Mouse (Mus musculus) midbrain, embryonic 16.5 days (tissue): Measurements from ENCODE around the gene 5730455P16Rik. TPM values are rescaled to one million over a fixed set of nuclear protein-coding genes. Genes with fewer than 3 reads are reported as not detected.
"Not testable (repeated sequence)": the region's sequence is repeated elsewhere in the genome, so short reads cannot be mapped to it uniquely, and the experiment has no call there.

ENCODE experiments used
- ATAC-seq: fragments of 200-750 bp; cut with Nextera tagmentation; 2 replicates; pipeline ENCODE4 v1.8.0; 2017; ENCODE audit warnings: moderate TSS enrichment
- H3K27ac ChIP-seq: fragments of 300-500 bp; sonication (generic); 2 replicates; pipeline ENCODE4 v1.5.1; 2014; ENCODE audit warnings: mild to moderate bottlenecking, low read length, mixed read lengths
- H3K27me3 ChIP-seq: fragments of 300-500 bp; sonication (generic); 2 replicates; pipeline ENCODE4 v1.6.1; 2014; ENCODE audit warnings: low read depth, low read length, mixed read lengths; ENCODE audit not compliant: control insufficient read depth, insufficient read depth
- H3K36me3 ChIP-seq: fragments of 300-500 bp; sonication (generic); 2 replicates; pipeline ENCODE4 v1.6.1; 2014; ENCODE audit warnings: mild to moderate bottlenecking, low read length, moderate library complexity, mixed read lengths; ENCODE audit not compliant: control insufficient read depth, insufficient read depth
- H3K4me1 ChIP-seq: fragments of 300-500 bp; sonication (generic); 2 replicates; pipeline ENCODE4 v1.6.1; 2014; ENCODE audit warnings: mild to moderate bottlenecking, low read length, mixed read lengths; ENCODE audit not compliant: control insufficient read depth, insufficient read depth
- H3K4me2 ChIP-seq: fragments of 300-500 bp; sonication (generic); 2 replicates; pipeline ENCODE4 v1.6.1; 2014; ENCODE audit warnings: mild to moderate bottlenecking, low read length, mixed read lengths
- H3K4me3 ChIP-seq: fragments of 300-500 bp; sonication (generic); 2 replicates; pipeline ENCODE4 v1.5.1; 2014; ENCODE audit warnings: low read depth, mild to moderate bottlenecking, low read length, moderate library complexity, mixed read lengths
- H3K9ac ChIP-seq: fragments of 300-500 bp; sonication (generic); 2 replicates; pipeline ENCODE4 v1.6.1; 2014; ENCODE audit warnings: low read depth, low read length, mixed read lengths
- H3K9me3 ChIP-seq: fragments of 300-500 bp; sonication (generic); replicated peaks from 2 replicates; pipeline ENCODE4 v1.6.1; 2014; ENCODE audit warnings: mild to moderate bottlenecking, low read length, mixed read lengths; ENCODE audit not compliant: control insufficient read depth, poor library complexity, severe bottlenecking
- WGBS: fragments of 180-500 bp; shearing (Covaris S2); extraction: QIAGEN DNeasy Blood & Tissue Kit; methylation state at CpG from one replicate; pipeline ENCODE4 v1.1.7; 2014; 5-methylcytosine and 5-hydroxymethylcytosine counted together
- polyA plus RNA-seq: library from polyadenylated mRNA; unstranded; fragments of >200 nt; fragmentation: Nextera tagmentation; extraction: Ambion mirVana; gene quantifications from 2 replicates; pipeline ENCODE4 v1.2.1, GENCODE M21; 2015

5730455P16Rik gene
- polyA plus RNA-seq, 1 experiment from 2014 or later: 39.4 TPM

- Histone ChIP-seq H3K9ac (peak overlapping the region; percentile 97), H3K4me3 (peak overlapping the region; percentile 96), H3K27me3 (no peaks in the 10 kb centered on the region), H3K4me2 (peak overlapping the region; percentile 4; the same call in 1 of the 2 replicates), H3K27ac (peak overlapping the region; percentile 90), H3K4me1 (peaks cover 29% of the 10 kb centered on the region), H3K9me3 (no peaks in the 10 kb centered on the region), H3K36me3 (peaks cover 6% of the 10 kb centered on the region; the same call in 1 of the 2 replicates)
- ATAC-seq: peak; percentile 30
- 0% methylated on average over 20 of the region's 20 CpGs for WGBS
These were observed 5.8 kb upstream of the 5730455P16Rik start for GRCm38 (mm10) chr11:80383626-80384046.

- Histone ChIP-seq H3K27ac (peak within 1 kb of the TSS; percentile 90), H3K36me3 (peaks cover 6% of the 10 kb centered on the region; the same call in 1 of the 2 replicates), H3K4me3 (peak within 1 kb of the TSS; percentile 96), H3K27me3 (no peaks in the 10 kb centered on the region), H3K9me3 (no peaks in the 10 kb centered on the region), H3K4me2 (peak within 1 kb of the TSS; percentile 77), H3K9ac (peak within 1 kb of the TSS; percentile 97), H3K4me1 (peaks cover 29% of the 10 kb centered on the region)
- ATAC-seq: peak; percentile 96
- under 1% methylated on average over 33 of the region's 33 CpGs for WGBS
These were observed 5.3 kb upstream of the 5730455P16Rik start, which contains the start of gene Zfp207 for GRCm38 (mm10) chr11:80383019-80383625. Zfp207 (plus strand) TSS chr11:80383279.

GRCm38 (mm10) chr11:80382626-80383018 is 4.8 kb upstream of the 5730455P16Rik start:
- peak; percentile 17; the same call in 1 of the 2 replicates for ATAC-seq
- H3K9ac ChIP-seq: peak overlapping the region; percentile 78
- H3K27me3 ChIP-seq: no peaks in the 10 kb centered on the region
- H3K27ac ChIP-seq: peak overlapping the region; percentile 90
- peaks cover 29% of the 10 kb centered on the region for H3K4me1 ChIP-seq
- H3K9me3 ChIP-seq: no peaks in the 10 kb centered on the region
- peak overlapping the region; percentile 77 for H3K4me2 ChIP-seq
- H3K36me3 ChIP-seq: peaks cover 3% of the 10 kb centered on the region; the same call in 1 of the 2 replicates
- 7% methylated on average over 12 of the region's 12 CpGs for WGBS
- H3K4me3 ChIP-seq: peak overlapping the region; percentile 96

- H3K27me3 ChIP-seq, H3K4me2 ChIP-seq, H3K9me3 ChIP-seq, H3K27ac ChIP-seq, H3K4me3 ChIP-seq, ATAC-seq, H3K36me3 ChIP-seq, H3K9ac ChIP-seq: not testable (repeated sequence)
- WGBS: 93% methylated on average over 7 of the region's 7 CpGs
- peaks cover 13% of the 10 kb centered on the region for H3K4me1 ChIP-seq
These were observed 1.4 kb upstream of the 5730455P16Rik start for GRCm38 (mm10) chr11:80379184-80379583.

- Histone ChIP-seq H3K4me1 (peaks cover 13% of the 10 kb centered on the region), H3K9ac (peak overlapping the region; percentile 100), H3K4me2 (peak overlapping the region; percentile 71), H3K4me3 (peak overlapping the region; percentile 87; the same call in 1 of the 2 replicates), H3K27ac (peak overlapping the region; percentile 93)
- H3K27me3 ChIP-seq, H3K9me3 ChIP-seq, ATAC-seq, H3K36me3 ChIP-seq: not testable (repeated sequence)
- WGBS: 58% methylated on average over 2 of the region's 2 CpGs
These were observed 726 bp upstream of the 5730455P16Rik start for GRCm38 (mm10) chr11:80378452-80379068.

GRCm38 (mm10) chr11:80376651-80377050 is 1.2 kb downstream of the 5730455P16Rik start:
- 0 out of 2 replicates have a peak, but pooled peaks cover 10% of the 10 kb centered on the region for H3K36me3 ChIP-seq
- H3K27me3 ChIP-seq: no peaks in the 10 kb centered on the region
- peaks cover 10% of the 10 kb centered on the region for H3K4me1 ChIP-seq
- H3K9me3 ChIP-seq: no peaks in the 10 kb centered on the region
- 61% methylated on average over 4 of the region's 4 CpGs for WGBS
- no peak for ATAC-seq
- H3K4me3 ChIP-seq: no peak overlapping the region
- H3K4me2 ChIP-seq: no peak overlapping the region
- no peak overlapping the region for H3K27ac ChIP-seq
- no peak overlapping the region for H3K9ac ChIP-seq

- H3K4me2 ChIP-seq: no peak overlapping the region
- no peak overlapping the region for H3K4me3 ChIP-seq
- no peak overlapping the region for H3K9ac ChIP-seq
- WGBS: 78% methylated on average over 1 of the region's 1 CpGs
- no peaks in the 10 kb centered on the region for H3K9me3 ChIP-seq
- no peaks in the 10 kb centered on the region for H3K27me3 ChIP-seq
- H3K4me1 ChIP-seq: no peaks in the 10 kb centered on the region
- ATAC-seq: no peak
- H3K36me3 ChIP-seq: peaks cover 18% of the 10 kb centered on the region; the same call in 1 of the 2 replicates
- H3K27ac ChIP-seq: no peak overlapping the region
These were observed 8.9 kb downstream of the 5730455P16Rik start for GRCm38 (mm10) chr11:80368949-80369348.

- Histone ChIP-seq H3K4me1 (no peaks in the 10 kb centered on the region), H3K27me3 (no peaks in the 10 kb centered on the region), H3K9me3 (no peaks in the 10 kb centered on the region), H3K27ac (no peak overlapping the region), H3K9ac (no peak overlapping the region), H3K4me2 (no peak overlapping the region), H3K36me3 (no peaks in the 10 kb centered on the region; the same call in 1 of the 2 replicates), H3K4me3 (no peak overlapping the region)
- no peak for ATAC-seq
- whole genome bisulfite sequencing: 45% methylated on average over 4 of the region's 4 CpGs
These were observed 23.0 kb downstream of the 5730455P16Rik start for GRCm38 (mm10) chr11:80354832-80355231.

- peak; percentile 32; the same call in 1 of the 2 replicates for ATAC-seq
- Histone ChIP-seq H3K9me3 (no peaks in the 10 kb centered on the region), H3K36me3 (no peaks in the 10 kb centered on the region), H3K4me2 (no peak overlapping the region), H3K27ac (no peak overlapping the region), H3K4me1 (no peaks in the 10 kb centered on the region), H3K4me3 (no peak overlapping the region), H3K9ac (no peak overlapping the region), H3K27me3 (no peaks in the 10 kb centered on the region)
- WGBS: 74% methylated on average over 5 of the region's 5 CpGs
These were observed 25.9 kb downstream of the 5730455P16Rik start for GRCm38 (mm10) chr11:80351832-80352430.
